Mouse (Mus musculus) midbrain, embryonic 14.5 days (tissue): Measurements from ENCODE around the gene Pde12. TPM values are rescaled to one million over a fixed set of nuclear protein-coding genes. Genes with fewer than 3 reads are reported as not detected.
"Not testable (repeated sequence)": the region's sequence is repeated elsewhere in the genome, so short reads cannot be mapped to it uniquely, and the experiment has no call there.

Source experiments
- ATAC-seq: fragments of 200-750 bp; cut with Nextera tagmentation; 2 replicates; pipeline ENCODE4 v1.8.0; 2017; ENCODE audit warnings: moderate number of reproducible peaks, moderate library complexity; ENCODE audit not compliant: low FRiP score, low TSS enrichment
- DNase-seq: peaks from one replicate; pipeline ENCODE4 v3.0.0-alpha.2; 2015
- H3K27ac ChIP-seq: fragments of 300-500 bp; sonication (generic); replicated peaks from 2 replicates; pipeline ENCODE4 v1.5.1; 2014; ENCODE audit warnings: mild to moderate bottlenecking, low read depth, low read length, moderate library complexity
- H3K27me3 ChIP-seq: fragments of 300-500 bp; sonication (generic); 2 replicates; pipeline ENCODE4 v1.6.1; 2014; ENCODE audit warnings: low read length, control low read depth, mixed read lengths; ENCODE audit not compliant: control insufficient read depth, insufficient read depth
- H3K36me3 ChIP-seq: fragments of 300-500 bp; sonication (generic); 2 replicates; pipeline ENCODE4 v1.6.1; 2014; ENCODE audit warnings: low read length, control low read depth; ENCODE audit not compliant: control insufficient read depth, insufficient read depth
- H3K4me1 ChIP-seq: fragments of 300-500 bp; sonication (generic); 2 replicates; pipeline ENCODE4 v1.6.1; 2014; ENCODE audit warnings: mild to moderate bottlenecking, antibody characterized with exemption, low read length, control low read depth; ENCODE audit not compliant: control insufficient read depth, insufficient read depth
- H3K4me2 ChIP-seq: fragments of 300-500 bp; sonication (generic); 2 replicates; pipeline ENCODE4 v1.6.1; 2014; ENCODE audit warnings: mild to moderate bottlenecking, low read length, moderate library complexity
- H3K4me3 ChIP-seq: fragments of 300-500 bp; sonication (generic); replicated peaks from 2 replicates; pipeline ENCODE4 v1.5.1; 2014; ENCODE audit warnings: low read depth, low read length
- H3K9ac ChIP-seq: fragments of 300-500 bp; sonication (generic); replicated peaks from 2 replicates; pipeline ENCODE4 v1.6.1; 2014; ENCODE audit warnings: mild to moderate bottlenecking, low read length, moderate library complexity
- H3K9me3 ChIP-seq: fragments of 300-500 bp; sonication (generic); 2 replicates; pipeline ENCODE4 v1.6.1; 2016; ENCODE audit warnings: low read length, control low read depth, mixed read lengths; ENCODE audit not compliant: control insufficient read depth
- WGBS: fragments of 180-500 bp; shearing (Covaris S2); extraction: QIAGEN DNeasy Blood & Tissue Kit; methylation state at CpG from one replicate; pipeline ENCODE4 v1.1.7; 2014; 5-methylcytosine and 5-hydroxymethylcytosine counted together
- polyA plus RNA-seq: library from polyadenylated mRNA; unstranded; fragments of >200 nt; fragmentation: Nextera tagmentation; extraction: Ambion mirVana; gene quantifications from 2 replicates; pipeline ENCODE4 v1.2.1, GENCODE M21; 2014

The Pde12 gene
- polyA plus RNA-seq, 1 experiment from 2014 or later, result 15.6 TPM

- not testable (repeated sequence) for H3K9ac ChIP-seq, H3K4me1 ChIP-seq, DNase-seq, H3K9me3 ChIP-seq, ATAC-seq, H3K27me3 ChIP-seq, H3K36me3 ChIP-seq, H3K4me2 ChIP-seq, H3K27ac ChIP-seq, H3K4me3 ChIP-seq
- 83% methylated on average over 2 of the region's 2 CpGs for WGBS
Observed at GRCm38 (mm10) chr14:26674476-26675169, 4.9 kb upstream of the Pde12 start.

- 69% methylated on average over 17 of the region's 17 CpGs for WGBS
- ATAC-seq, result not testable (repeated sequence)
Observed at GRCm38 (mm10) chr14:26671870-26672615, 2.4 kb upstream of the Pde12 start.

GRCm38 (mm10) chr14:26670964-26671363 is 1.3 kb upstream of the Pde12 start:
- DNase-seq, result no peak
- peak overlapping the region; percentile 96; the same call in 1 of the 2 replicates for H3K4me2 ChIP-seq

More at GRCm38 (mm10) chr14:26671870-26672615, 2.4 kb upstream of the Pde12 start:
- H3K27me3 ChIP-seq, H3K4me3 ChIP-seq, H3K9ac ChIP-seq, DNase-seq, H3K9me3 ChIP-seq, H3K27ac ChIP-seq, H3K4me2 ChIP-seq, H3K36me3 ChIP-seq: not testable (repeated sequence)
- peaks cover 14% of the 10 kb centered on the region for H3K4me1 ChIP-seq

GRCm38 (mm10) chr14:26668371-26669291 is 1.1 kb downstream of the Pde12 start:
- H3K27me3 ChIP-seq, result no peaks in the 10 kb centered on the region
- DNase-seq, result peak; percentile 63
- ATAC-seq, result peak; percentile 49

More at GRCm38 (mm10) chr14:26670964-26671363, 1.3 kb upstream of the Pde12 start:
- H3K27ac ChIP-seq, result no peak overlapping the region
- no peak for ATAC-seq
- peaks cover 5% of the 10 kb centered on the region; the same call in 1 of the 2 replicates for H3K36me3 ChIP-seq
- 0 out of 2 replicates have a peak, but pooled peaks cover 3% of the 10 kb centered on the region for H3K27me3 ChIP-seq
- no peaks in the 10 kb centered on the region for H3K9me3 ChIP-seq
- H3K4me3 ChIP-seq, result no peak overlapping the region
- no peak overlapping the region for H3K9ac ChIP-seq
- H3K4me1 ChIP-seq, result peaks cover 24% of the 10 kb centered on the region

GRCm38 (mm10) chr14:26667991-26668370 is 1.7 kb downstream of the Pde12 start:
- peak overlapping the region; percentile 88 for H3K9ac ChIP-seq
- no peaks in the 10 kb centered on the region for H3K9me3 ChIP-seq
- peaks cover 24% of the 10 kb centered on the region for H3K4me1 ChIP-seq
- H3K4me2 ChIP-seq, result peak overlapping the region; percentile 96
- peak overlapping the region; percentile 97 for H3K4me3 ChIP-seq
- H3K27me3 ChIP-seq, result no peaks in the 10 kb centered on the region
- ATAC-seq (no peak), DNase-seq (no peak)
- 29% methylated on average over 6 of the region's 6 CpGs for WGBS
- H3K36me3 ChIP-seq, result peaks cover 24% of the 10 kb centered on the region
- H3K27ac ChIP-seq, result no peak overlapping the region

More at GRCm38 (mm10) chr14:26668371-26669291, 1.1 kb downstream of the Pde12 start:
- Histone ChIP-seq H3K4me3 (peak overlapping the region; percentile 97), H3K9ac (peak overlapping the region; percentile 88), H3K27ac (peak overlapping the region; percentile 88), H3K9me3 (no peaks in the 10 kb centered on the region), H3K36me3 (peaks cover 22% of the 10 kb centered on the region), H3K4me2 (peak overlapping the region; percentile 96), H3K4me1 (peaks cover 24% of the 10 kb centered on the region)
- 1% methylated on average over 73 of the region's 73 CpGs for WGBS

- Histone ChIP-seq H3K36me3 (peaks cover 36% of the 10 kb centered on the region), H3K4me1 (peaks cover 20% of the 10 kb centered on the region), H3K4me2 (no peak overlapping the region), H3K4me3 (no peak overlapping the region), H3K9me3 (no peaks in the 10 kb centered on the region), H3K9ac (no peak overlapping the region), H3K27me3 (no peaks in the 10 kb centered on the region), H3K27ac (no peak overlapping the region)
- ATAC-seq (no peak), DNase-seq (no peak)
- WGBS, result 91% methylated on average over 2 of the region's 2 CpGs
Observed at GRCm38 (mm10) chr14:26663851-26664250, 5.8 kb downstream of the Pde12 start.

- H3K4me2 ChIP-seq, result no peak overlapping the region
- no peak for ATAC-seq
- H3K27ac ChIP-seq, result no peak overlapping the region
- WGBS, result 90% methylated on average over 2 of the region's 2 CpGs
- H3K4me1 ChIP-seq, result peaks cover 14% of the 10 kb centered on the region
- no peak for DNase-seq
- peaks cover 44% of the 10 kb centered on the region for H3K36me3 ChIP-seq
- no peaks in the 10 kb centered on the region for H3K27me3 ChIP-seq
- no peak overlapping the region for H3K4me3 ChIP-seq
- H3K9ac ChIP-seq, result no peak overlapping the region
- H3K9me3 ChIP-seq, result no peaks in the 10 kb centered on the region
Observed at GRCm38 (mm10) chr14:26662488-26662887, 7.2 kb downstream of the Pde12 start.

GRCm38 (mm10) chr14:26662016-26662415 is 7.7 kb downstream of the Pde12 start:
- H3K36me3 ChIP-seq, result peaks cover 48% of the 10 kb centered on the region
- no peak overlapping the region for H3K9ac ChIP-seq
- WGBS, result 94% methylated on average over 3 of the region's 3 CpGs
- no peaks in the 10 kb centered on the region for H3K27me3 ChIP-seq
- DNase-seq, result no peak
- H3K4me2 ChIP-seq, result no peak overlapping the region
- no peaks in the 10 kb centered on the region for H3K9me3 ChIP-seq
- H3K4me1 ChIP-seq, result peaks cover 10% of the 10 kb centered on the region
- ATAC-seq, result no peak
- no peak overlapping the region for H3K4me3 ChIP-seq
- no peak overlapping the region for H3K27ac ChIP-seq
